Mouse (Mus musculus) C2C12 (cell line): ENCODE data around the gene Wfdc13.

ENCODE experiments used
- CTCF ChIP-seq: IDR thresholded peaks from one replicate; pipeline ENCODE4 v1.5.1; 2011; ENCODE audit not compliant: control insufficient read depth, insufficient read depth, insufficient read length
- USF1 ChIP-seq: IDR thresholded peaks from one replicate; pipeline ENCODE4 v1.6.1; 2011; ENCODE audit warnings: low read depth, mild to moderate bottlenecking, control low read depth, moderate library complexity

GRCm38 (mm10) chr2:164698201-164698600 lies 13.3 kb downstream of the Wfdc13 start, which contains the start of gene Spint4:
- TF ChIP-seq CTCF (no peak), USF1 (no peak)
